Comparison of ENCODE assay signal across 9 mouse cellular contexts in the genomic region with DNA sequence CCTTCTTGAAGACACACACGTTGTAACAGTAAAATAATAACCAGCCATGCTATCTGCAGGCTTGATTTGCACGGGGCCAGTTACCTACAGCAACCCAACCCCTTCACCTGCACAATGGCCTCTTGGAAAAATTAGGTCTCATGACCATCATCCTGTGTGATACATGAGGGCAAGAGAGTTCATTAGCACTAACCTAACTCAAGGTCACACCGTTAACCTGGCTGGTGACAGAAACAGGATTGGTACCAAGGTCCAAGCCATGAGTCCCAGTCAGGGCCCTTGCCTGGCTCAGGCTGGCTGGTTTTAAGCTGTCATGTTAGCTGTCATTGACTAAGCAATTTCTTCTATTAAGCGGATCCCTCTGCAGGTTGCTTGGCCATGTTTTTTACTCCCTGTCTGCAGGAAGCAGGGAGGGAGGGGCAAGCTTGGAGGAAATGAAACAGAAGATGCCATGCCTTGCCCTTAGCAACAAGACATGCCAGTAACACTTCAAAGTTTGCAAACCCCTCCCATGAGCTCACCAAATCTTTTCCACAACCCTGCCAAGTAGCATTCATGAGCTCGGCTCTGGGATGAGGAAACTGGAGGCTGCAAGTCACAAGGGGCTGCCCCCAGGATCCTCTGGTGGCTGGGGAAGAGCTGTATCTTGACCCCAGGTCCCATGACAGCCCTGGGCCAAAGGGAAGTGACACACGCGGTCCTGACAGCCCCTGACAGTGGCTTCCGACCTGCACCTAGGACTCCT. TPM values are rescaled to one million over a fixed set of nuclear protein-coding genes. Genes with fewer than 3 reads are reported as not detected.
DNase-seq lines count a peak whose midpoint lies in the region; ATAC-seq and TF ChIP-seq lines count a peak whose summit lies in the region.
"Had no signal": no experiment of that assay in that cellular context is flagged by ENCODE, and none has a peak within 500 bp of the region (broad histone marks: within the 10 kb centered on the region; RNA-seq: fewer than 3 reads in every experiment).

No protein-coding gene starts in this region.

- 79% methylated on average over 8 of the region's 8 CpGs for WGBS in forebrain, embryonic 10.5 days
- 68% methylated on average over 8 of the region's 8 CpGs for WGBS in forebrain, postnatal 0 days
- WGBS in heart, embryonic 13.5 days, result 58% methylated on average over 8 of the region's 8 CpGs

- H3K4me1 ChIP-seq in forebrain, embryonic 10.5 days, result peaks cover 47% of the 10 kb centered on the region
- H3K4me1 ChIP-seq in forebrain, postnatal 0 days (ENCODE audit: insufficient read depth), result no peaks in the 10 kb centered on the region; the same call in 1 of the 2 replicates
- H3K4me1 ChIP-seq in heart, embryonic 13.5 days, result peaks cover 71% of the 10 kb centered on the region

- no peaks in the 10 kb centered on the region; the same call in 1 of the 2 replicates for H3K9me3 ChIP-seq in forebrain, embryonic 10.5 days
- no peaks in the 10 kb centered on the region for H3K9me3 ChIP-seq in forebrain, postnatal 0 days (ENCODE audit: low read length)
- H3K9me3 ChIP-seq in heart, embryonic 13.5 days, result no peaks in the 10 kb centered on the region

- no peak for DNase-seq in forebrain, embryonic 10.5 days (ENCODE audit: extremely low spot score, low spot score)
- DNase-seq in forebrain, postnatal 0 days, result no peak
- peak; percentile 30 to 42 for DNase-seq in B cell, adult 2 months
- DNase-seq in lung, postnatal 10 days, result peak; percentile 58
- no peak for DNase-seq in cerebellum, postnatal 10 days
- DNase-seq in urinary bladder, postnatal 10 days (ENCODE audit: low spot score), result no peak
- no peak for DNase-seq in left cerebral cortex, postnatal 4 days
- DNase-seq: right cerebral cortex, postnatal 25 days had no signal

- H3K27ac ChIP-seq in forebrain, embryonic 10.5 days, result peak overlapping the region; percentile 56
- H3K27ac ChIP-seq in forebrain, postnatal 0 days (ENCODE audit: low read depth, low read length), result no peak overlapping the region
- H3K27ac ChIP-seq in heart, embryonic 13.5 days (replicated peaks), result peak overlapping the region; percentile 97

- no peak overlapping the region for H3K4me3 ChIP-seq in forebrain, embryonic 10.5 days
- H3K4me3 ChIP-seq in forebrain, postnatal 0 days (ENCODE audit: low read depth, low read length), result no peak overlapping the region
- H3K4me3 ChIP-seq in heart, embryonic 13.5 days, result no peak overlapping the region

- intact Hi-C loops in left cerebral cortex, postnatal 4 days (cut with DNase I), result no loop called here

- no peak for TF ChIP-seq CTCF in forebrain, postnatal 0 days (IDR thresholded peaks at IDR 0.05; ENCODE audit: low read depth)

- no peak overlapping the region for H3K4me2 ChIP-seq in forebrain, postnatal 0 days (ENCODE audit: low read depth)
- no peak overlapping the region for H3K4me2 ChIP-seq in heart, embryonic 13.5 days

- H3K36me3 ChIP-seq in forebrain, embryonic 10.5 days (replicated peaks), result no peaks in the 10 kb centered on the region
- no peaks in the 10 kb centered on the region for H3K36me3 ChIP-seq in forebrain, postnatal 0 days (ENCODE audit: insufficient read depth)
- no peaks in the 10 kb centered on the region for H3K36me3 ChIP-seq in heart, embryonic 13.5 days

- no peak overlapping the region for H3K9ac ChIP-seq in forebrain, postnatal 0 days
- no peak overlapping the region for H3K9ac ChIP-seq in heart, embryonic 13.5 days

- H3K27me3 ChIP-seq in forebrain, embryonic 10.5 days (ENCODE audit: poor library complexity, severe bottlenecking), result no peaks in the 10 kb centered on the region
- no peaks in the 10 kb centered on the region for H3K27me3 ChIP-seq in forebrain, postnatal 0 days (ENCODE audit: insufficient read depth, low read length)
- H3K27me3 ChIP-seq in heart, embryonic 13.5 days (replicated peaks), result no peaks in the 10 kb centered on the region

- ATAC-seq in forebrain, postnatal 0 days, result no peak
- no peak for ATAC-seq in heart, embryonic 13.5 days (ENCODE audit: extremely low read depth, insufficient number of reproducible peaks, low FRiP score, low TSS enrichment)

RNA-seq across cellular contexts. Expression of a gene that starts 58.8 kb away (rescaled TPM):
- polyA plus RNA-seq in forebrain, embryonic 10.5 days (2016; fragmentation: Nextera tagmentation; extraction: Ambion mirVana), result 32.2 and 33.1 TPM in 2 replicates
- total RNA-seq in forebrain, postnatal 0 days (2014; rRNA removed), result 8.7 and 14.6 TPM in 2 replicates
- 10.3 and 12.0 TPM in 2 replicates for polyA plus RNA-seq in forebrain, postnatal 0 days (2015; fragmentation: Nextera tagmentation; extraction: Ambion mirVana)
- polyA plus RNA-seq in heart, embryonic 13.5 days (2015; fragmentation: Nextera tagmentation; extraction: Ambion mirVana), result 19.3 and 20.0 TPM in 2 replicates
- total RNA-seq in left cerebral cortex, postnatal 4 days (2021), result 10 to 100 TPM; 10.5 to 12.3 TPM

Comparison
In these comparisons a context has a peak if more than half of its experiments do, and no peak if none do; other contexts are left out.
1. DNase-seq: peak in B cell, adult 2 months (2 of 2) and lung, postnatal 10 days (single experiment); none in forebrain, embryonic 10.5 days (single experiment), forebrain, postnatal 0 days (single experiment), cerebellum, postnatal 10 days (0 of 2), urinary bladder, postnatal 10 days (single experiment) and left cerebral cortex, postnatal 4 days (single experiment).